Mouse (Mus musculus): ENCODE measurements around the gene Spock1.

Gene Spock1

DNA sequence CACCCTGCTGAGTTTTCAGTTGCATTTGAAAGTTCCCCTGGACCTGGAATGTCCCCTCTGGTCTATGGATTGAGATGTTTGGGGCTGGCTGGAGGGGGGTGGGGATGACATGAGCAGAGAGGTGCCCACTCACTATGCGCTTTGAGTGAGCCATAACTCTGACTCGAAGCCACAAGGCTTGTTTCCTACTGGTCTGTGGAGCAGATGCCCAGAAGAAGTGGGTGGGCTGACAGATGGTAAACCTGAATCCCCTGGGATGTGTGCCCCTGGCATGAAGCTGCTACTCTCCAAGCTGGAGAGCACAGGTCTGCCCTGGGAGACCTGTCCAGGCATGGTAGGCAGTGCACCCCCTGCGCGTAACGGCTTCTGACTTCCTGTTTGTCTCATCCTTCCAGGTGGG is 147.0 kb downstream of the Spock1 start:
- in situ Hi-C loops (cut with MboI; ENCODE audit: low pct_unique_long_range_greater_than_20kb in 1 of 2, low sequenced_read_pairs in 2 of 2, unreplicated experiment in 1 of 2): no loop called here

DNA sequence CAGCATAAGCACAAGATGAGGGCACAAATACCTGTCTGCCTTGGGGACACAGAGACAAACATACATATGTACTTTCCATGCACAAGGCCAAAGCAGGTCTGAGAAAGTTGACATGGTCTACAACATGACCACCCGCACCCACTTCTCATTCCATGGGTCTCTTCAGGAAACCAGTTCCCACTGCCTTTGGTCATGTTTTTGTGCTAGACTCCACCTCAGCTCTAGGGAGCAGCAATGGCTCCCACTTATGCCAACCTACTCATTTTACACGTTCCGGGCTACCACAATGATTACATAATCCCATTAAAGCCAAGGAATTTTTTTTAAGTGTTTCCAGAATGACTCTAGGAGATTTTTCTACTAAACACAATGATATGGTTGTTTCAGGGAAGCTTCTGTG is 147.5 kb downstream of the Spock1 start:
- in situ Hi-C loops (cut with MboI; ENCODE audit: low pct_unique_long_range_greater_than_20kb in 1 of 2, low sequenced_read_pairs in 2 of 2, unreplicated experiment in 1 of 2): no loop called here

DNA sequence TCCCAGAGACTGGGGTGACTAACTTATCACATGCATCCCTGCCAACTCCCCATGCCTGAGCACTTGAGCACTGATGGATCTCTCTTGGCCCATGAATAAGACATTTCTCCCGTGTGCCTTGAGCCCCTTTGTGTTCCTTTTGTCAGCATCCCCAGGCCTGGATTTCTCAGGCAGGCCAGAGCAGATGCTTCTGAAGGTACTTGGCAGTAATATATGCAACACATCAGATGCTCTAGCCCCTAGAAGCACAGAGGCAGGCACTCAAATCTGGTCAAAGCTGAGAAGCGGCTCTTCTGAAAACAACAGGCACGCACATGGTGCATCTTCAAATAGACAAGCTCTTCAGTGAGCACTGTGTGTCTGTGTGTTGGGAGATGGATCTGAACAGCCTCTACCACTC is 151.8 kb downstream of the Spock1 start:
- in situ Hi-C loops (cut with MboI; ENCODE audit: low pct_unique_long_range_greater_than_20kb in 1 of 2, low sequenced_read_pairs in 2 of 2, unreplicated experiment in 1 of 2): no loop called here

DNA sequence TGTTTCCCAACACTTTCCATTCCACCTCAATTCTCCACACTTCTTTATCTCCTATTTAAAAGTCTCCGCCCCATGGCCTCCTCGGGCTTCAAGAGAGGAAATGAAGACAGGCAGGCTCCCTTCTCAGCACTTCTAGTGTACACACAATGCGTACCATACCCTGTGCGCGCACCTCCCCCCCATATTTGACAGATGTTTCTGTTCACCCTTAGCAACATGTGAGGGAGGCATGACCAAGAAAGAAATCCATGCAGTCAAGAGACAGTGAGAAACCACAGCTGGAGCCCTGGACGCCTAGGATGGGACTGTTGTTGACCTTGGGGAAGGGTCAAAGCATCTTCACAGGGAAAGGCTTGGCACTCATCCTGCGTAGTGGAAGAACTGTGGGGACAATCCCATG is 157.3 kb downstream of the Spock1 start:
- in situ Hi-C loops (cut with MboI; ENCODE audit: low pct_unique_long_range_greater_than_20kb in 1 of 2, low sequenced_read_pairs in 2 of 2, unreplicated experiment in 1 of 2): no loop called here

DNA sequence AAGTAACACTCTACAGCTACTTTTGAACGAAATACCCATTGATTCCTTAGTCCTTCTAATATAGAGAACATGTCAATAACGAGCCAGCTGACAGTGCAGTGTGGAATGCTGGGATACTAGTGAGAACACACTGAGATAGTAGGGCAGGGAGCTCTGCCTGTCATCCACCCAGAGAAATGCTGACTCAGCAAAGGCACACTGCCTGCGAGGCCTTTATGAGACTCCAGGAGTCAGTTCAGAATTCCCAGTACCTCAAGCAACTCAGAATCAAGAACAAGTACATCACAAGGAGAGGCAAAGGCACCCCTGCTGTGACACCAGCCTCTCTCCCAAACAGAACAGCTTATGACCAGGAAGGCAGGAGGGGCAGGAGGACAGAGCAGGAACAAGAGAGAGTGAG is 163.5 kb downstream of the Spock1 start:
- in situ Hi-C loops (cut with MboI; ENCODE audit: low pct_unique_long_range_greater_than_20kb in 1 of 2, low sequenced_read_pairs in 2 of 2, unreplicated experiment in 1 of 2): no loop called here

DNA sequence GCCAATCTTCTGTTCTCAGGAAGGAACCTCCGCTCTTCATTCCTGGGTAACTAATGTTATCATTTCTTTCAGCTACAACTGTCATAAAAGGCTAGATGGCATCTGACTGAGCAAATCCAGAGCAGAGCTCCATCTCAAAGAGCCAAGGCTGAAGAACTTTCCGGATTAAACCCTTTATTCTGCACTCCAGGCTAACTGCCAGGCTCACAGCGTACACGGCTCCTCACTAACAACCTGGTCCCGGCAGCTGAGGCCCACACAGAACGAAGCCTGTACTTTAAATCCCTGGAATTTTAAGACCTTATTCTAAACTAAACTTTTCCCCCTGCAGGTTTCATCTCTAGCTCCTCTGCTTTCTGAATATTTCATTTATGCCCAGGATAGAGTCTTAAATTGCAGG is 166.9 kb downstream of the Spock1 start:
- in situ Hi-C loops (cut with MboI; ENCODE audit: low pct_unique_long_range_greater_than_20kb in 1 of 2, low sequenced_read_pairs in 2 of 2, unreplicated experiment in 1 of 2): no loop called here

DNA sequence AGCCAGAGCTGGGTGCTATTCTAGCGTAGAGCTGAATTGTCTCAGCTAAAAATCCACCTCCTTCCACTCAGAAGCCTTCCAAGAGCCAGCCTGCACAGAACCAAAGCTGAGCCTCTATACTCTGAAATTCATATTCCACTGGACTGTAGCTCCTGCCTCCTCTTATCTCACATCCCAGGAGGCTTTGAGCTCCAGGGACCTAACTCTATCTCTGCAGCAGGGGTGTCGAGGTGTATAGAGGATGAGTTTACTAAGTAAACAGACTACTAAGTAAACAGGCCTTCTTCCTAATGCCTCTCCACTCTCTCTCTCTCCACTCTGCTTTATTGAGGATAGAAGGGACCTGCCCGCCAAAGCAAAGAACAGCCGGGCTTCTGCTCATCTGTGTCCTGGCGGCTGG is 167.7 kb downstream of the Spock1 start:
- in situ Hi-C loops (cut with MboI; ENCODE audit: low pct_unique_long_range_greater_than_20kb in 1 of 2, low sequenced_read_pairs in 2 of 2, unreplicated experiment in 1 of 2): no loop called here

DNA sequence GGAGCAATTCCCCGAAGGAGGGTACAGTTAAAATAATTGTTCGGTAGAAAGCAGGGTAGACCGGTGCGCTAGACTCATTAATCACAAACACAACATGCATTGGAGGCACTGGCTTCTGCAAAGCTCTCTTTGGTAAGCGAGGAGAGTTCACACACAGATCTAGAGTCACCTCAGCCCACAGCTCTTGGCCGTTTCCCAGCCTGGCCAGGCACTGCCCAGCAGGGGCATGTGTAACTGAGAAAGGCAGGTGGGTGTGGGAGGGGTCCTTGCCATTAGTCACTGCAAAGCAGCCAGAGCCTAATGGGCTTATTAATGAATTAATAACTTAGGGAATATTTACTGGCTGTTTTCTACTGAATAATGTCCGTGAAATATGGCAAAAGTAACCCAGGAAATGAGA is 172.1 kb downstream of the Spock1 start:
- in situ Hi-C loops (cut with MboI; ENCODE audit: low pct_unique_long_range_greater_than_20kb in 1 of 2, low sequenced_read_pairs in 2 of 2, unreplicated experiment in 1 of 2): no loop called here

DNA sequence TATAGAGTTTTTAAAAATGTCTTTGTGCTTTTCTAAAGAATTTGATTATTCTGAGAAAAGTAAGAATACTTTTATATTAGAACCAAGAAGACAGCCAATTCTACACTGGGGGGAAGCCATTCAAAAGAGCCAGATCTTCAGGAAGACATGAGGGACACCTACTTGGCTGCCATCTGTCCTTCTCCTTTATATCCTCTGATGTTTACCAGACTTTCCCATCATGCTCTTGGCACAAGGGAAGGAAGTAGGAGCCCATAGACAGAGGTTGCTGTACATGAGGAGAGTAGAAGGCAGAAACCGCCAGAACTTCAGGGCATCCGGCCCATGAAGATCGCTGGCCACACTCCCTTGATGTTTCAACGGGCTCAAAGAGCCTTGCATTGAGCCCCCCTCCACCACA is 173.6 kb downstream of the Spock1 start:
- in situ Hi-C loops (cut with MboI; ENCODE audit: low pct_unique_long_range_greater_than_20kb in 1 of 2, low sequenced_read_pairs in 2 of 2, unreplicated experiment in 1 of 2): no loop called here

DNA sequence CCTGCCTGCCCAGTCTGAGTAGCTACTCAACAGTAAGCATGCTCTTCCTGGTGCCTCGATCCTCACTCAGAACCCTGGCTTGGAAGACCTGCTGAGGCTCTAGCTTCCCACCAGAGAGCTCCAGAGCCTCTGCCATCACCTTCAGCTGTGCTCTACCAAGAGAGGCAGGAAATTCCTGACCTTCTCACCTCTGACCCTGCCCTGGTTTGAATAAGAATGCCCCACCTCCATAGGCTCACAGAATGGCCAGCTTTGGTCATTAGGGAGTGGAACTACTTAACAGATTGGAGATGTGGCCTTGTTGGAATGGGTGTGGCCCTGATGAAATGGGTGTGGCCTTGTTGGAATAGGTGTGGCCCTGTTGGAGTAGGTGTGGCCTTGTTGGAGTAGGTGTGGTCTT is 174.6 kb downstream of the Spock1 start:
- in situ Hi-C loops (cut with MboI; ENCODE audit: low pct_unique_long_range_greater_than_20kb in 1 of 2, low sequenced_read_pairs in 2 of 2, unreplicated experiment in 1 of 2): no loop called here

DNA sequence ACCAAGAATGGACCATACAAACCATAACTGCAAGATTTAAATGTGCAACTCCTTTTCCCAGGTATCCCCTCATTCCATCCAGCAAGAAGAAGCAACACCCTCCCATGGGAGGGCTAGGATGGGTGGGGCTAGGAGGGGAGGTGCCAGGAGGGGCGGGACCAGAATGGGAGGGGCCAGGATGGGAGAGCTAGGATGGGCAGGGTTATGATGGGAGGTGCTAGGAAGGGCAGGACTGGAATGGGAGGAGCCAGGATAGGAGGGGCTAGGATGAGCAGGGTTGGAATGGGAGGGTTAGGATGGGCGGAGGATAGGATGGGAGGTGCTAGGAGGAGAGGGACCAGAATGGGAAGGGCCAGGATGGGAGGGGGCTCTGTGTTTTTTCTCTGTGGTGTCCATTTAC is 175.9 kb downstream of the Spock1 start:
- in situ Hi-C loops (cut with MboI; ENCODE audit: low pct_unique_long_range_greater_than_20kb in 1 of 2, low sequenced_read_pairs in 2 of 2, unreplicated experiment in 1 of 2): no loop called here

DNA sequence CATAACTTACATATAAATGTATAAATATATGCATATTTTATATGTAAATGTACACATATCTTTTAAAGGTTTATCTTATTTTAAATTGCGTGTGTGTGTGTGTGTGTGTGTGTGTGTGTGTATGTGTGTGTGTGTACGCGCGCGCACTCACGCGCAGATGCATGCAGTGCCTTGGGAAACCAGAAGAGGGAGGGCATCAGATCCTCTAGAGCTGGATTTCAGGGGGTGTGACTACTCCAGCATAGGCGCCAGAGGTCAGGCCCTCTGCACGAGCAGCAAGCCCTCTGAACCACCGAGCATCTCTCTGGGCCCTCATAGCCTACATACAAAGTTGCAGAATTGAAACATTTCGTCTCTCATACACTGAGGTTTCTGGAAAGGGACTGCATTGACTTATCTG is 180.4 kb downstream of the Spock1 start:
- in situ Hi-C loops (cut with MboI; ENCODE audit: low pct_unique_long_range_greater_than_20kb in 1 of 2, low sequenced_read_pairs in 2 of 2, unreplicated experiment in 1 of 2): no loop called here

DNA sequence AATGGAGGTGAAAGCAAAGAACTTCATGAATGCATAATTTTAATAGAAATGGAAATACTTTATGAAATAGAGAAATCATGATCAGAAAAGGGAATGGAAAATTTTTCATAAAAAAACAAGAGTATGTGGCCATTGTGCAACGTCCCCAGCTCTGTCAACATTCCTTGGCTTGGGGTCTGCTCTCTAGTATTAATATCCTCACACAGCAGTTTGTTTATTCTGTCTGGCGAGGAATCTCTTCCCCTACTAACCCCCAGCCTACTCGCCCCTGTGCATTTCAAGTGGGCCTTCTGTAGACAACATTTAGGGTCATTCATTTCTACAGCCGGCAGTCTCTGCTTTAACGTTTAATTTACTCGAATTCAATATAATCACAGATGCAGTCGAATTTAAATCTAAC is 181.5 kb downstream of the Spock1 start:
- in situ Hi-C loops (cut with MboI; ENCODE audit: low pct_unique_long_range_greater_than_20kb in 1 of 2, low sequenced_read_pairs in 2 of 2, unreplicated experiment in 1 of 2): no loop called here

DNA sequence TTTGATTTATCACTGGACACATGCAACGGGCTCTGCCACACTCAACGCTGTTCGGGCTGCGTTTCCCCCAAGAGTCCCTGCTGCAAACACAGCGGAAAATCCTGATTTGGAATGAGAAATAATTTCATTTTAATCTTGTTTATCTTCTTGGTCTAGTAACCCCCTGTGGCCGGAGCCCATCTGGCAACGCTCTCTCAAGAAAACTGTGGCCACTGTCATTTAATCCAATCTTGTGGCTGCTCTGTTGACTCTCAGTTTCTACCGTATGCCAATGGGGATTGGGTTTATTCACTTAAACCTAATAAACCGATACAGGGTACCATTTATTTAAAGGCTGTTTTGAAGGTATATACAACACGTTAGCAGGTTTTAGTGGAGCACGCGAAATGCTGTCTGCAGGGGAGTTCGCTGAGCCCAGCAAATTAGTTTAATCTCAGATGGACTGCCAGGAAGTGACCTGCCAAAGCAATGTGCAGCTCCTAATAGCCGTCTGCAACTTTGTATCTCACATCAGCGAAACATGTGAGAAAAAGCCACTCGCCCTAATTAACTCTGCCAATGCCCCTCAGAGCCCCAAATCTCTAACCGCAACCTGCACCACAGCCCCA is 185.7 kb downstream of the Spock1 start:
- in situ Hi-C loops (cut with MboI; ENCODE audit: low pct_unique_long_range_greater_than_20kb in 1 of 2, low sequenced_read_pairs in 2 of 2, unreplicated experiment in 1 of 2): no loop called here

DNA sequence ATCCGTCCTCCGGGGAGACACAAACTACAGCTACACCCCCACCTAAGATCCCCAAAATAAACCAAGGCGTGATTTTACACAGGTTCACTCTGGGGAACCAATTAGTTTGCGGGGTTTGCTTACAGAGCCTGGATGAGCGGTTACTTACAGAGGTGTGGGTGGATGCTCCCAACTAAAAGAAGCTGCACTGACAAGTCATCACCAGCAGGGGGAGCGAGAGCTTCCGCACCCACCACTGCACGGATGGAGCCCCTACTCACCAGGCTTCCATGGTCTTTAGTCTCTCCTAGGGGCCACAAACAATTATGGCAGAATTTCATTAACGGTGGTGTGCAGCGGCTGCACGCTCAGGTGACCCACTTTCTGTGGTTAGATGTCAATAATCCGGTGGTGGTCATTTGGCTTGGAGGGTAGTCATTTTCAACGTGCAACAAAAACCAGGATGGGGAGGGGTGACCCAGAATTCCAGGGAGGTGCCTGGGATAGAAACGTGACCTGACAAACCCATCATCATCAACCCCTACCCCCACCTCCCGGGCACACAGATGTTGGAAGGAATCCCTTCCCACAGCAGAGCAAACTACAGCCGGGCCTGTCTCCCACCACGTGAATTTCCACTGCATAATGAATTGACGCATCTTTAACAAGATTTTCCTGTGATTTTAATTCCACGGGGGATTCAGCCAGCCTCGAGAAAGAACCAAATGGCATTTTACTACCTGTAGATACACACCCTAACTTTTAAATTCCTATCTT is 186.4 kb downstream of the Spock1 start:
- in situ Hi-C loops (cut with MboI; ENCODE audit: low pct_unique_long_range_greater_than_20kb in 1 of 2, low sequenced_read_pairs in 2 of 2, unreplicated experiment in 1 of 2): no loop called here

DNA sequence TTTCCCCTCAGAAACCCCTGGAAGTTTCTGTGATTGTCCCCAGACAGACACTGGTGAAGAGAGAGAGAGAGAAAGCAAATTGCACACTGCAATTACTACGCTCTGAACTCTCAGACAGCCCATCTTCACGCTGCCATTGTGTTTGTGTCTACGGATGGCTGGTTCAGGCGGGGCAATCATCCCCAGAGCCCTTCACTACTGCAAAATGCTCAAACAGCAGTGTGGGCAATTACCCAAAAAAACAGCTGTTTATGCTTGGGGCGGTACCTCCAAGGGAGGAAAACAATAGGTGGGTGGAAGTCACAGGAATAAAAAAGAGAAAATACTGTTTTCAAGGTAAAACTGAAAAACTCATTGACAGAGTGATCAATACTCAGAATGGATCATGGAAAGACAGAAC is 190.0 kb downstream of the Spock1 start:
- in situ Hi-C loops (cut with MboI; ENCODE audit: low pct_unique_long_range_greater_than_20kb in 1 of 2, low sequenced_read_pairs in 2 of 2, unreplicated experiment in 1 of 2): no loop called here

DNA sequence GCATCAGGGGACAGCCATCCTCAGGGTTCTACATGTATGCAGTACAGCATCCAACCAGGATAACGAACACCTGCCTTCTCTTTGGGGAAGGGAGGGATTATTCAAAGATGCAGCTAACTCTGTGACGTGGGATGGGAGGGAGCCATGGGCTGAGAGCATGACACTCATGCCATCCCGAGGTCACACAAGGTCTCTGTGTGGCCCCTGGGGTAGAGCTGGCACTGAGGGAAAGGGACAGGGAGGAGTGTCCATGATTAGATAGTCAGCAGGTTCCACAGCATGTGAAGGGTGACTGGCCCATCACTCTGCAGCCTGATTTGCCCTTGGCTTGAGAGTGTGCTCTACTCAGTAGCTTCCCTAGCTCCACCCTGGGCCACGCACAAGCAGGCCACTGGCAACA is 195.2 kb downstream of the Spock1 start:
- in situ Hi-C loops (cut with MboI; ENCODE audit: low pct_unique_long_range_greater_than_20kb in 1 of 2, low sequenced_read_pairs in 2 of 2, unreplicated experiment in 1 of 2): no loop called here

DNA sequence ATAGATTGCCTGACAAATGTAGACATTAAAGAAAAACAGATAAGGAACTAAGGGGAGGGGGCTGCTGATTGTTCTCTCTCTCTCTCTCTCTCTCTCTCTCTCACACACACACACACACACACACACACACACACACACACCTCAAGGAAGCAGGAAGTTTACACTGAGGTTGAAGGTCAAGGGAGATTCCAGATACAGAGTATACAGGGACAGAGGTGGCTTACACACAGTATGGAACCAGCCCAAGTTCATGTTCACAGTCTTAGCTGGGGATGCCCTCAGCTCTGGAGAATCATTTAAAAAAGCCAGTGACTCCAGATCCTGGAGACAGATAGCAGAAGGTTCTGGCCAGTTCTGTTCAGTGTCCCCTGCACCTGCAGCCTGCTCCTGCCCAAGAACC is 199.7 kb downstream of the Spock1 start:
- in situ Hi-C loops (cut with MboI; ENCODE audit: low pct_unique_long_range_greater_than_20kb in 1 of 2, low sequenced_read_pairs in 2 of 2, unreplicated experiment in 1 of 2): no loop called here

DNA sequence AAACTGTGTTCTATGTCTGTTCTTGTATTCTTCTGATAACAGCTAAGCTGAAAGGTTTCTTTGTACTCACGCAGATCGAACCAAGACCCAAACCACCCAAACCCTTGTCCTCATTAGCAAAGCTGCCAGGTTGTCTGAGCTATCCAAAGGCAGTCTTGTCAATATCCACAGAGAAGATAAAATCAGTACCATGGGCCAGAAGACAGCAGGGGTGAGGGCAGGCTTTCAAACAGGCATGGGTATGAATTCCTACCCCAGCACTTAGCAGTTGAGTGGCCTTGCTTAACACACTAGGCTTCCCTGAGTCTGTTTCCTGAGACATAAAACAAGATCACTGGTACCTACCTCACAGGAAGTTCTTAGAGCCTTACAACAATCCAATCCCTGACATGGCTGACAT is 205.2 kb downstream of the Spock1 start:
- in situ Hi-C loops (cut with MboI; ENCODE audit: low pct_unique_long_range_greater_than_20kb in 1 of 2, low sequenced_read_pairs in 2 of 2, unreplicated experiment in 1 of 2): no loop called here

DNA sequence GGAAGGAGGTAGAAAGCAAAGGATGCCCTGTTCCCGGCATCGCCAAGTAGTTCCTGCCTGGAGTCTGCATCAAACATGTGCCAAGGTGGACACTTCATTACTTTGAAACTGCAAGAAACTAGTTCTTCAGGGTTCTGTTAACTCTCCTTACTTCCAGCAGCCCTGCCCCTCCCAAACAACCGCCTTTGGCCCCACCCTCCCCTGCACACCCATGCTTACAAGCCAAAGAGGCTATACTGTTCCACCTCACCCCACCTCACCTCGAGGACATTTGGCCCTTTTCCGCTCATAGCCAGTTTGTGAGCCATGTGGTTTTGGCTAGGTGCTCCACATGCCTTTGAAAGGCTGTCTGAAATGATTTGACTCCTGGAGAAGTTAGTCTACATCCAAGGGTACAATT is 211.4 kb downstream of the Spock1 start:
- in situ Hi-C loops (cut with MboI; ENCODE audit: low pct_unique_long_range_greater_than_20kb in 1 of 2, low sequenced_read_pairs in 2 of 2, unreplicated experiment in 1 of 2): no loop called here
